Mouse (Mus musculus) naive thymus-derived CD4-positive, alpha-beta T cell, adult 2 months (primary cell): ENCODE results near the gene Naga.

ENCODE experiments used
- DNase-seq: peaks from one replicate; pipeline ENCODE4 v3.0.0-alpha.2; 2011; ENCODE audit warnings: low read depth

Gene Naga

DNA sequence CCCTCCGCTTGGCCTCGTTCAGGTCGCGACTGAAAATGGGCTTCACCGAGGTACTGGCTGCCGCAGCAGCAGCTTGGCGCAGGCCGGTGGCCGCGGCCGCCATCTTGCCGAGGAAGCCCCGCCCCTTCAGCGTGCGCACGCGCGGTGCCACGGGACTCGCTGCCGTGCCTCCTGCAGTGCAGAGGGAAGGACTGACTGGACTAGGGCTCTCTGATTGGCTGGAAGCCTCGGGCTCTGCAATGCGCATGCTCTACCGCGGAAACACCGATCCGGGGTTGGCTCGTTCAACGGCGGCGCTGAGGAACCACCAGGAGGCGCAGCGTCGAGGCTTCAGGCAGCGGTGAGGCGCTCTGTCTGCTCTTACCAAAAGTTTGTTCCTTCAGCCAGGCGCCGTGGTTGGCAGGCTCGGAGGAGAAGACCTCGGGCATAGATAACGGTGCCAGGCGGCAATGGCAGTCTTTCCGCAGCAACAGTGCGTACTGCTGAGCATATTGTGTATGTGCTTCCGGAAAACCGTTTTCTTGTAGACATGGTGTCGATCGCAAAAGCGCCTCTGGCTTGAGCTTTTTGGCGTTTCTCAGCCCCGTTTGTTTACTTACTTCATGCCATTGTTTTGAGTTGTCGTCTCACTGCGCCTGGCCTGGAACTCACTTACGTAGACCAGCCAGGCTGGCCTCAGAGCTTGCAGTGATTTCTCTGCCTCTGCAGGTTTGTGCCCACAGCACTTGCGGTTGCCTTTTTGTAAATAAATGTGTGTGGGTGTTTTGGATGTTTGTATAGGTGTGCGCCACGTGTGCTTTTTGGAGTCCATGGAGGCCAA is 15.6 kb upstream of the Naga start, which contains the start of gene Ndufa6:
Gene Ndufa6 (minus strand): TSS at position 197 of the 820 bp plus-strand sequence.
- peak; percentile 100 for DNase-seq

DNA sequence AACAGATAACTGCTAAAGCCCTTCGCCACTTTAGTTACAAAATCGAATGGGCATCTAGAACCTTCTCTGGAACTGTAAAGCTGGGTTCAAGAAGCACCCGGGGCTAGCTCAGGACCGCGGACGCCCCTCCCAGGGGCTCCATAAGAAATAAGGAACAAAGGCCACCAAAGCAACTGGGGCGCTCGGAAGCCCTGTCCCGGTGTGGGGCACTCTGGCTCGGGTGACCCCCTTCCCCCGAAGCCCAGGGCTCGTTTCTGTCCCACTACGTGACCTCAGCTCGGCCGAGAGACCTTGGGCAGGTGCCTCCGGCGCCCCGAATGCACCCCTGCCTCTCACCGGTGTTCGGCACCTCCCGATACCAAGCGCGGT is 15.0 kb upstream of the Naga start:
- DNase-seq, result no peak

DNA sequence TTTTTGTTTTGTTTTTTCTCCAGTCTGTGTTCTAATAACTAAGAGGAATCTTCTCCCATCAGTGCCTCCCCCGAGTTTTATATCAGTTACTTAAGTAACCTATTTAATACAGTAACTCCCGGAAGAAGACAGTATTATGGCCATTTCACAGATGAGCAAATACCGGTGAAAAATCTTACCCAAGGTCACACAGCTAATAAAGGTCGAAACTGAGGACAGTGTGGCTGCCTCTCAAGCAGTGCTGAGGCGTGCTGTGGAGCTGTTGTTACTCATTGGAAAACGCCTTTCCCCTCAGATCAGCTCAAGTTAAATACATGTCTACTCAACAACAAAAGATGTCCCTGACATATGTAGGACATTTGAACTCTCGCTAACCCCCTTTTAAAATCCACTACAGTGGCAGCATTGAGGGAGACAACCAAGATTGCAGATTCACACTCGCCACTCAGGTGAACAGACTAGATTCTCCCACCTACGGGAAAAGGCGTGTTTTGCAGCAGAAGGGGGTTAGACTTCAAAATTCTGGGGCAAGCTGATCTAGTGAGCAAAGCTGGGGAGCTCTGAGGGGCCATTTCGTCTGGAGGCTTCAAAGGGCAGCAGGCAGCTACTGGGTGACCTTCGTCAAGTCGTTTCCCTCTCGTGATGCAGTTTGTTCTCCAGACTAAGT is 14.5 kb upstream of the Naga start:
- DNase-seq, result no peak

DNA sequence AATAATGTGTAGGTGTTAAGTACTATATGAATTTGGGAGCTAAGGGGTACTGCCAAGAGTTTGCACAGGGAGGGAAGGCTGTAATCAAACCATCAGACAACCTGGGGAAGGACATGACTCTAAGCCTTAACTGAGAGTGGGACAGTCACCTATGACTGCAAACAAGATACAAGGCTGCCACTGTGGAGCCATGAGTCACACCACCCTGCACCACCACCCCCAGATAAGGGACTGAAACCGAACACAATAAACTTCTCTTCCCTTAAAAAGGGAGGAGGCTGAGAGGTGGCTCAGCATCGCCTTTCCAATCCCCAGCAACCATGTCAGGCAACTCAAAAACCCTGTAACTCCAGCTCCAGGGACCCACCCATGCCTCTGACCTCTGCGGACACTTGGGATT is 12.8 kb upstream of the Naga start:
- DNase-seq, result no peak

DNA sequence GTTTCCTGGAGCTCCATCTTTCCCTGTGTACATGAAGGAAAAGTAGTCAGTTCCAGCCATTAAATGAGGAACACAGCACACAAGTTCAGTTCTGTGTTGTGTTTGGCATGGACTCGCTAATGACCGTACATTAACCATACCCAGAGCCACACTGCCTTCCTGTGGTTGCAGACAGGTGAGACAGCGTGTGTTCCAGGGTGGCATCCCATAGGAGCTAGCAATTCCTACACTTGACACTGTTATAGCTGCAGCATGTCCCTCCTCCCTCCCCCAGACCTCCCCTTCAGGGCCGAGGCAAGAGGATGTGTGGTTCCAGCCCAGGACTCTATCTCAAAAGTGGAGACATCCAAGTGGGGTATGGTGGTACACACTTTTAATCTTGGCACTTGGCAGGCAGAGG is 11.6 kb upstream of the Naga start:
- no peak for DNase-seq

DNA sequence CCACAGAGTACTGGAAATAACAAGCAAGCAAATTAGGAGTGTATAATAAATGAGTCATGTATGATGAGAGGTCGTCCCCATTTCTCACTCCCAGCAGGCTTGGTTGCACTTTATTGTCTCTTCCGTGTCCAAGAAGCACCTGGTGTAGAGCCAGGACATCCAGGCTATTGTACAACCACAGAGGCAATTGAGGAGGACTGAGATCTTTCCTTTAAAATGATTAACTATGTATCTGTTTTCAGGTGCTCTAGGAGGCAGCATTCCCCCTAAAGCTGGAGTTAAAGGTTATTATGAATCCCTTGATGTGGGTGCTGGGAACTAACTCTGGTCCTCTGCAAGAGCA is 10.2 kb upstream of the Naga start:
- no peak for DNase-seq

DNA sequence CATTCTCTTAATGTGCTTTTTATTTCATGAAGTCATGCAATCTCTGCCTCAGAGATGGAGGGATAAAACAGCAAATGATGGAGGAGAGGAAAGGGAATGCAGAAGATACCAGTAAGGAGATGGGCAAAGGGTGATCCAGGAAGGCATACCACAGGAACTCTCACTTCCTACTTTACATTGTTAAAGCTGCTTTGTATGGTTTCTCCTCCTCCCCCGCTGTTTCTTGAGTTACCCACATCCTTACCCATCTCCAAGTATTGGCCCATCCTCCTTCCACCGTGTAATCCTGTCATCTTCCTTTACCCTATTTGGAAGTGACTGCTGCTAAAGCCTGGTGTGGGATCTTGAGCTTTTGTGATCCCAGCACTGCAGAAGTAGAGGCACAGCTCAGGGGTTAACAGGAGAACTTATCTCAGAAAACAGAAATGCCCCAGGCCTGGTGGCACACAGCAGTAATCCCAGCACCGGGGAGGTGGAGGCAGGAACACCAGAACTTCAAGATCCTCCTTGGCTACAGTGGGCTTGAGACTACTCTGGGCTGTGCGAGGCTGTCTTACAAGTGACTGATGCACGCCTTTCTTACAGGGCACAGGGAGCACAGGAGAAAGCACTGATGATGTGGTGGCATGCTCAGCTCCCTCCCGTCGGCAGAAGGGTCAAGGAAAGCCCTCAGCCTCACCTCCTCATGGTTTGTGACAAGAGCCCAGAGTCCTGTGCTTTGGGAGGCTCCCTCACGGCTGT is 9.7 kb upstream of the Naga start:
- DNase-seq, result no peak

DNA sequence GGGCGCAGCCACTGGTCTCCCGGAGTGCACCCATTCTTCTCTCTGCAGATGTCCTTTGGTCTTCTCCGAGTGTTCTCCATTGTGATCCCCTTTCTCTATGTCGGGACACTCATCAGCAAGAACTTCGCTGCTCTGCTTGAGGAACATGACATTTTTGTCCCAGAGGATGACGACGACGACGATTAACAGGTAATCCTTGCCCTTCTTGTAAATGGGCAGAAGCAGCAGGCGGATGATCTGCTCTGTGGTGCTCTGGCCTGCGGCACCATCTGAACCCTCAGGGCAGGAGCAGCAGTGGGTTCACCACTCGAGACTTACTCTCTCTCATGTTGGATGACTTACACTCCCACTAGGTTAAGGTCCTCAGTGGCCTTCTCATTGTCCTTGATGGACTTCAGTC is 9.1 kb upstream of the Naga start:
- DNase-seq, result no peak

DNA sequence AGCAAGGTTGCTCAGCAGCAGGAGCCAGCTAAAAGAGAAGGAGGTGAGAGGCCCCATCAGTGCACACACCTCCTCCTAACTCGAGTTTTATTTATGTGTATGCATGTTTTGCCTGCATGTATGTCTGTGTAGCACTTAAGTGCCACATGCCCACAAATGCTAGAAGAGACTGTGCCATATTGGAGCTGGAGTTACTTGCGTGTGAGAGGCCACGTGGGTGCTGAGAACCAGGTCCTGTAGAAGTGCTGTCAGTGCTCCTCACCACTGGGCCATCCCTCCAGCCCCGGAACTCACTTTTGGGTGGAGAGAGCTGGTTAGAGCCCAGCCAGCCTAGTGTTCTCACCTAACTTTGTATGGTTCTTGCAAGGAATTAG is 8.6 kb upstream of the Naga start:
- DNase-seq, result no peak

DNA sequence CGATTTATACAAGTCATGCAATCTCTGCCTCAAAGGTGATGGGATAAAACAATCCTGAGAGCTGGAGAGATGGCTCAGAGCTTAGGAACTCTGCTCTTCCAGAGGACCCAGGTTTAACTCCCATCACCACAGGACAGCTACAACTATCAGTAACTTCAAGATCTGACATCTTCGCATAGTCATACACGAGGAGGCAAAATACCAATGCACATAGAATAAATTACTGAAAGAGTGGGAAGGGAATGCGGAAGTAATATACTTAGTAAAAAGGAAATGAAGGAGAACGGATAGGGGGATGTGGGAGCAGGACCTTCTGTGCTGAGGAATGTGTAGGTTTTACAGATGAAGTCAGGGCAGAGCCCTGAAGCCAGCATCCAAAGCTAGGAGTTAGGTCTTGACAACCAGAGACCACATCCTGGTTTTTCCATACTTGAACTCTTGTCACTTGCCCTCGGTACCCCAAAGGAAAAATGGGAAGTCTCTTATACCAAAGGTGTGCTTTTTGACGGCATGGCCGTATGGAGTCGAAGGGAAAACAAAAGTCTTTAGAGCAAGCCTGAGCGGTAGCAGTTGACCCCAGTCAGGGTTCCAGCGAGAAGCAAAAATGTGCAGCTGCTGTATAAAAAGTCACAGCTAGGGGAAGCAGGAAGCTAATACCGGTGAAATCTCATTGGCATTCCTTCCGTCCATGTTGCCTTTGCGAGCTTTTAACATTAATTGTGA is 8.0 kb upstream of the Naga start:
- DNase-seq, result peak; percentile 45

DNA sequence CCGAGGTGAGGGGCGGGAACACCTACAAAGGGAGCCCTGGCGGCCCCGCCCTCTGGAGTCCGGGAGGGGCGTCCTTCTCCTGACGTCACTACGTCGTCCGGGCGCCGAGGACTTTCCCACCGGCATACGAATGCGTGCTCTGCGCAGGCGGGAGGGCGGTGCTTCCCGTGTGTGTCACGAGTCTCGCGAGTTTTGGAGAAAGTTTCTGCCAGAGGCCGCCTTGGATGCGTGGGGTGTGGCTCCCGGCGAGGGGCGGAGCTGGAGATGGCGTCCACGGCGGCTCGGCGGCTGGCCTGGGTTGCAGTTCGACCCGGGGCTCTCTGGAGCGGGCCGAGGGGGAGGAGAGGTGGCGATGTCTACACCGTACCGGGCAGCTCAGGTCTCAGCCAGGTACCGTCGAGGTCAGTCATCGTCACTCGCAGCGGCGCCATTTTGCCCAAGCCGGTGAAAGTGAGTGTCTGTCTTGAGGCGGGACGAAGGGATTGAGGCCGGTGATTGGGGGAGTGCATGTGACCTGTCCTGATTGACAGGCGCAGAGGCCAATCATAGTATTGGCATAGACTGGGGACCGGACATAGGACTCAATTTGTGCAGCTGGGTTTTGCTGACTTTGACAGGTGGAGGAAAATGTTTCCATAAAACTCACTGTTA is 7.2 kb upstream of the Naga start:
- peak; percentile 100 for DNase-seq

DNA sequence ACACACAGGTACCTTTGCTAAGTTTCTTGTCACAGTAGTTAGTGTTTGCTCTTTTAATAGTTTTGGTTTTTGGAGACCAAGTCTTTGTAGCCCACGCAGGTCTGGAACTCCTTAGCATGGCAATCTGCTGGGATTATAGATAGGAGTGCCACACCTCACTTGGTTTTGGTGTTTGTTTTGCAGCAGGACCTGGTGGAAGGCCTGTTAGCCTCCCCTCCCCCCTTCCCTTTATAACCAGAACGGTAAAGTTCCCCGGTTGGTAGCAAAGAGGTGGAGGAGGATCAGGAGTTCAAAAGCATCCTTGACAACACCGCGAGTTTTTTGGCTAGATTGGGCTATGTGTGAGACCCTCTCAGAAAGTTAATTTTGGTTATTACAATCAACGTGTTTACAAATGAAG is 6.2 kb upstream of the Naga start:
- peak; percentile 18 for DNase-seq

DNA sequence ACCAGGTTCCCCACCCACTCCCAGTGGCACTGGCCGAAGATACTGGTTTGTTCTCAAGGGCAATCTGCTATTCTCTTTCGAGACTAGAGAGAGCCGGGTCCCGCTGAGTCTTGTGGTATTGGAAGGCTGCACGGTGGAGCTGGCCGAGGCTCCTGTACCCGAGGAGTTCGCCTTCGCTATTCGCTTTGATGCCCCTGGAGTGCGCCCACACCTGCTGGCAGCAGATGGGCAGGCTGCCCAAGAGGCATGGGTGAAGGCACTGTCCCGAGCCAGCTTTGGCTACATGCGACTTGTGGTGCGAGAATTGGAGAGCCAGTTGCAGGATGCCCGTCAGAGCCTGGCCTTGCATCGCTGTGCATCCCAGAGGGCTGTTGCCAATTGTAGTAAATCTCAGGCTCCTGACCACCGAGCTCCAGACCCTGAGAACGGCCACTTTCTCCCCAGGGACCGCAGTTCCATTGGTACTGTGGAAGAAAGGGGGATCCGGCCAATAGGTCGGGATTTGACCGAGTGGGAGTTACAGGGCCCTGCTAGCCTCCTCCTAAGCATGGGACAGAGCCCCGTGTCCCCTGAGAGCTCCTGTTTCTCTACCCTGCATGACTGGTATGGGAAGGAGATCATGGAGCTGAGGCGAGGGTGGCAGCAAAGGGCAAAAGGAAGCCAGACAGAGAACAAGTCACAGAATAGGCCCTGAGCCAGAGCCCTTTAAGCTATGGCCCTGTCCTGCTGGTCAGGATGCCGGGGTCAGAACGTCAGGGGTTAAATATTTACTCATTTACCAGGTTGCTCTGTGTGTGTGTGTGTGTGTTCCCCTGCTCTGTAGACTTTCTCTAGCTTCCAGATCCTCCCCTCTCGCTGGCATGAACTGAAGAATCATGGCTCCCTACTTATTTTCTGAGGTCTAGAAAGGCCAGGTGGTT is 4.9 kb upstream of the Naga start:
- no peak for DNase-seq

DNA sequence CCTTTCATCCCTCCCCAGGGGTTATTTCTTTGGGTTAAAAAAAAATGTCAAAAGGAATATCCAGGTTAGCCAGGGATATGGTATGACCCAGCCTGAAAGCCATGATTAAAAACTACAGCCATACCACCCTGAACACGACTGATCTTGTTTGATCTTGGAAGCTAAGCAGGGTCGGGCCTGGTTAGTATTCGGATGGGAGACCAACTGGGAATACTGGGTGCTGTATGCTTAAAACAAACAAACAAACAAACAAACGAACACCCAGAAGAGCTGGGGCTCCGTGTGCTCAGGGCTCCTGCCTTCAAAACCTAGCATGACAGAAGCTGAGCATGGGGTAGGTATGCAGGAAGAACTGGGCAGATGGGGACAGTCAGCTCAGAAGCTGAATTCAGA is 3.8 kb upstream of the Naga start:
- DNase-seq, result peak; percentile 35

DNA sequence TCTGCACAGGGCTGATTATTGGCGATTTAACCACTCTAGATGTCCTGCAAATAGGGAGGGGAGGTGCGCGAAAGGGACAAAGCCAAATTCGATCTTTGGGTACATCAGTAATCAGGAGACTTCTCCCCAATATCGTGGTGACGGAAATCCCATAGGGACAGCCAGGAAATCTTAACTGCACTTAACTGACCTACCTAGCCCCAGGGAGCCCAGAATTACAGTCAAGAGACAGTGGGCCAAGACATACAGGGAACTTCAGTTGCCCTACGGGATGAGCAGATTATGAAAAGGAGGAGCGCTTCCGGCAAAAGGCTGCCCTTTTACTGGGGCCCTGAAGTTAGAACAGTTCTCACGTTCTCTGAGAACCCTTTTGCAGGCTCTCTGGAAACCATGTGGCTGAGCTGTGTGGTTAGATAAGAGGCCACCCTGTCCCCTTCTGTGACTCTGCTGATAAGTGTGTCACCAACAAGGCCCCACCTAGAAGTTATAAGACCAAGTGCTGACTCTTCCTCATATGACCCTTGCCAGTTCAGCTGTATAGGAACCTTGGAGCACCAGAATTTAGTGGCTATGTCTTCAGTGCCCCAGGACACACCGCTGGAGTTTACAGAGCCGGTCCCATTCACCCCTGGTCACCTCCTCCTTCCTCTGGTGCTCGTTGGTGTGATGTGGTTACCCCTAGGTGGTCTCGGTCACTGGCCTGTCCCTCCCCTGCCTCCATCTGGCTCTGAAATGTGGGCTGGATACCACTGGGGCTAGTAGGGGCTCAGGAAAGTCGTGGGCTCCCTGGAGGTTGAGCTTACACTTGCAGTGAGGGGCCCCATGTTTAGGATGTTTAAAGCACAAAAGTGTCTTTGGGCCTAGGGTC is 3.2 kb upstream of the Naga start:
- DNase-seq, result peak; percentile 47

DNA sequence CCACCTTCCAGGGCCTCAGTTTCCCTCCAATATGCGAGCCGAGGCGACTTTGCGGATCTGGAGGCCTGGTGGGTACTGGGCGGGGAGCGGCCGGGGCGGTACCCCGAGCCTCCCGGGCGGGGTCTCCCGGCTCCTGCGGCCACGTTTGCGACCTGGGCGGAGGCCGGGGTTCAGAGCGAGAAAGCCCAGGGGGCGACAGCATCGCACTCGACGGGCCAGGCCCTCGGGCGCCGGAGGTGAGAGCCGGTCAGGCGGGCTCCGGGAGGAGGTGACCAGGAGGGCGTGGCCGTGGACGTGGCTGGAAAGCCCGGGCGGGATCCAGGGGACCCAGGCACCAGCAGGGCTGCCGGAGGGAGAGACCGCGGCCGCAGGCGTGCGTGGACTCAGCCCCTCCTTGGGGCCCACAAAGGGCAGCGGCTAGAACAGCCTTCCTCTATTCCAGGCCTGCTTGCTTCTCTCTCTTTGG is 2.3 kb upstream of the Naga start:
- peak; percentile 28 for DNase-seq

DNA sequence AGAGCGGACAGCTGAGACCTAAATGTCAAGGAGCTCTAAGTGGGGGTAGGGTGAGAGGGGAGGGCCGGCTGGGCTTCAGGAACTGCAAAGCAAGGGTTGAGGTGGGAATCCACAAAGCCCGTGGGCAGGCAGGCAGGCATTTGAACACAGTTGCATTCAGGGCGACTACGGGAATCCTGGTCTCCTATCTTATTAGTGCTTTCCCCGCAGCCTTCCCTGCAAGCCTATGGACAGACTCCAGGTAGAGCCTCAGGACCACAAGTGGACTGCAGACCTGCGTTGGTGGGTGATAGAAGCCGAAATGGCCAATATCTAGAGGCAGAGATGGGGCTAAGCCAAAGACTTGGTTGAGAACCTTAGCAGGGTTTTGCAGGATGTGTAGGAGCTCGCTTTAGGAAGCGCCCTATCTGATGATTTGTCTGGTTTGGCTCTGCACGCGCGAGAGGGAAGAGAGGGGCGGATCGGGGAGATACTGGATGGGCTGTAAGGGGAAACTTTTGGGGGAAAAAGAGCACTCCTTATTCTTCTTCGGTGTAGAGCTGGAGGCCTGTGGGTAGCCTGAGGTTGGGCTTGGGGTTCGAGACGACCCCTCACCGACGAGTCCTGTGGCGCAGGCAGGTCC is 1.8 kb upstream of the Naga start:
- peak; percentile 24 for DNase-seq

DNA sequence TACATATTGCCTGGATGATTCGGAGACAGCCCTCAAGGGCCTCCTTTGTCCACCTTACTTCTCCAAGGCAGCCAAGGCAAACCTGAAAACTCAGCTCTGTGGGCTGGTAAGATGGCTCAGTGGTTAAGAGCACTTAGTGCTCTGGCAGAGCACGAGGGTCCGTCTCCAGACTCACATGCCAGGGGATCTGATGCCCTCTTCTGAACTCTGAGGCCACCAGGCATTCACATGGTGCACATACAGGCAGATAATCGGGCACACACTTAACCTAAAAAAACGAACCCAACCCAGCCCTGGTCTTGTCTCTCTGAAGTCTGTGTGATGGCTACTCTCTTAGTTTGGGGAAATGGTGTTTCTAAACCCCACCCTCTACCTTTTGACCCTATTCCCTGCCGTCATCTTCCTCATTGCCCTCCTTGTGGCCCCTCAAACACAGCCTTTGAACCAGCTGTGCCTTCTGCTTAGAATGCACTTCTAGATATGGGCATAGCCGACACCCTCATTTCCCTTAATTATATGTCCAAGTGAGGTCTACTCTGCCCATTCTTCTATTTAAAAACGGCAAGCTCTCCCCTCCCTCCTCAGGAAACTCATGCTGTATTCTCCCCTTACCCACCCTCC is 1.0 kb upstream of the Naga start:
- DNase-seq, result peak; percentile 26

DNA sequence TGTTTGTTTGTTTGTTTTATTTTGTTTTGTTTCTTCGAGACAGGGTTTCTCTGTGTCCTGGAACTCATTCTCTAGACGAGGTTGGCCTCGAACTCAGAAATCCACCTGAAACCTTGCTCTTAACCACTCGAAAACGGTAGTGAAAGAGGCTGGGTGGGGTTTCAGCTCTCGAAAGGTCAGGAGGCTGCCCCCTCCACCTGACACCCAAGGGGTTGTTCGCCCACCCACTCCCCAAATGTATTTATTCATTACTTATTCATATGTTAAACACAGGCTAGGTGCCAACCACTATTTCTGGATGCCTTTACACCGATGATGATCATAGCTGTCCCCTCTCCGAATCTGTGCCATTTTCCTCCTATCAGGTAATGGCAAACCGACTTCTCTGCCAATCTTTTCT is 425 bp upstream of the Naga start:
- DNase-seq, result no peak
